Comparison of ENCODE assay signal across 12 mouse cellular contexts in the genomic region with DNA sequence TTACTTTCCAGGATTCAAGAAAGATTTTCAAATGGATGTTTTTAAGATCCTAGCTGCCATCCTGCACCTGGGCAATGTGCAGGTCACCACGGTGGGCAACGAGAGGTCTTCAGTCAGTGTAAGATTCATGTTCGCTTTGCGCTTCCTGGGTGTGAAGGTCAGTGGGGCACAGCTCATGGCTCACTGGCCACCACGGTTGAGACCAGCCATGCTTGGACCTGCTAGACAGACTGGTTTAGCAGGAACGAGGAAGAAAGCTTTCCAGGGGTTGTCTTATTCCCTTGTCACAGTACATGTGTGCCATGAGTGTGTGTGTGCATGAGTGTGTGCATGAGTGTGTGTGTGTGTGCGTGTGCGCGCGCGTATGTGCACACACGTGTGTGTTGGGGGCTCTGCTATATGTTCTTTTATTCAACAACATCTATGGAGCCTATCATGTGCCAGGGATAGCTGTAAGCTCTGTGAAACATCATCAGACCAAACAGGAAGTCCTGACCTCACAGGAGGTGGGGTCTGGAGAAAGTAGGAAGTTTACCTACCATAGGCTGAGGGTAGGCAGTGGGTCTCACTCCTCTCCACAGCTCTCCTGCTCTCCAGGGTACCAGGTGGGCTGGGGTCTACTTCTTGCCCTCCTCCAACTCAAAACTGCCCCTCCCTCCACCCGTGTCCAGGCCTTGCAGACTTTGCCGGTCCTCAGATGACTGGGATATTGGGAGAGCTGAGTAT. TPM values are rescaled to one million over a fixed set of nuclear protein-coding genes. Genes with fewer than 3 reads are reported as not detected.
A peak's percentile ranks its signal among the peaks of the same experiment; 100 is the strongest.
DNase-seq lines count a peak whose midpoint lies in the region; ATAC-seq and TF ChIP-seq lines count a peak whose summit lies in the region.
"Had no signal": no experiment of that assay in that cellular context is flagged by ENCODE, and none has a peak within 500 bp of the region (broad histone marks: within the 10 kb centered on the region; RNA-seq: fewer than 3 reads in every experiment).

No protein-coding gene starts in this region.

- H3K27me3 ChIP-seq in kidney, adult 2 months (replicated peaks; ENCODE audit: control insufficient read depth, insufficient read depth, low read length), result no peaks in the 10 kb centered on the region
- no peaks in the 10 kb centered on the region for H3K27me3 ChIP-seq in midbrain, embryonic 15.5 days (replicated peaks)

- no peaks in the 10 kb centered on the region for H3K36me3 ChIP-seq in kidney, adult 2 months (ENCODE audit: control insufficient read depth, insufficient read depth, low read length)
- no peaks in the 10 kb centered on the region for H3K36me3 ChIP-seq in midbrain, embryonic 15.5 days (replicated peaks)
- H3K36me3 ChIP-seq: forebrain, embryonic 10.5 days had no signal

- no peak for ATAC-seq in midbrain, embryonic 15.5 days (replicated peaks)

- intact Hi-C loops in gastrocnemius, postnatal 36 days (cut with DNase I), result no loop called here

- TF ChIP-seq CTCF in kidney, adult 2 months (conservative IDR thresholded peaks at IDR 0.05; ENCODE audit: insufficient read depth, insufficient read length, low read depth, low read length), result no peak

- no peaks in the 10 kb centered on the region for H3K4me1 ChIP-seq in kidney, adult 2 months (ENCODE audit: control insufficient read depth, insufficient read depth, low read length)
- peaks cover 31% of the 10 kb centered on the region for H3K4me1 ChIP-seq in midbrain, embryonic 15.5 days

- H3K27ac ChIP-seq in kidney, adult 2 months (ENCODE audit: insufficient read depth, low read depth, low read length), result peak overlapping the region; percentile 15; the same call in 1 of the 2 replicates
- peak overlapping the region; percentile 90 for H3K27ac ChIP-seq in midbrain, embryonic 15.5 days
- H3K27ac ChIP-seq: forebrain, embryonic 10.5 days; heart, adult 2 months had no signal

- H3K9ac ChIP-seq in midbrain, embryonic 15.5 days, result no peak overlapping the region

- WGBS in kidney, adult 2 months, result 57% methylated on average over 14 of the region's 14 CpGs
- 93% methylated on average over 14 of the region's 14 CpGs for WGBS in midbrain, embryonic 15.5 days

- TF ChIP-seq POLR2A in kidney, adult 2 months (IDR thresholded peaks at IDR 0.05; ENCODE audit: low read depth, low read length), result no peak

- no peak overlapping the region for H3K4me2 ChIP-seq in midbrain, embryonic 15.5 days

- peak; percentile 53 for DNase-seq in 416B (ENCODE audit: low read depth)
- DNase-seq in B cell, adult 2 months, result peak; percentile 61 to 63
- DNase-seq in kidney, adult 2 months, result peak; percentile 53
- no peak for DNase-seq in cerebellum, adult 11-12 months
- DNase-seq in left cerebral cortex, adult 18-20 months (ENCODE audit: low spot score in 2 of 2), result no peak
- DNase-seq in testis, postnatal 14 days (ENCODE audit: low spot score), result no peak
- DNase-seq in gastrocnemius, postnatal 36 days, result no peak
- DNase-seq: cerebellum, postnatal 36 days; heart, adult 2 months had no signal

- H3K4me3 ChIP-seq in kidney, adult 2 months (ENCODE audit: insufficient read depth, low read depth, low read length), result no peak overlapping the region
- H3K4me3 ChIP-seq in midbrain, embryonic 15.5 days, result no peak overlapping the region
- H3K4me3 ChIP-seq: forebrain, embryonic 10.5 days; heart, adult 2 months; myocyte had no signal

- no peaks in the 10 kb centered on the region for H3K9me3 ChIP-seq in midbrain, embryonic 15.5 days
- H3K9me3 ChIP-seq: forebrain, embryonic 10.5 days had no signal

RNA-seq across cellular contexts. Expression of a gene that starts 24.2 kb away (rescaled TPM):
- 7.1 and 7.5 TPM in 2 replicates for polyA plus RNA-seq in kidney, adult 2 months (2012; rRNA removed)
- polyA plus RNA-seq in midbrain, embryonic 15.5 days (2015; fragmentation: Nextera tagmentation; extraction: Ambion mirVana), result 0.32 and 0.56 TPM in 2 replicates
- total RNA-seq in left cerebral cortex, adult 18-20 months (2021), result 1 to 10 TPM; 4.4 to 8.4 TPM
- 1 to 10 TPM; 7.3 to 9.9 TPM for total RNA-seq in gastrocnemius, postnatal 36 days (2021)

RNA-seq across cellular contexts. Expression of a gene that starts 50.1 kb away (rescaled TPM):
- 18.0 and 18.1 TPM in 2 replicates for polyA plus RNA-seq in kidney, adult 2 months (2012; rRNA removed)
- polyA plus RNA-seq in midbrain, embryonic 15.5 days (2015; fragmentation: Nextera tagmentation; extraction: Ambion mirVana), result 65.1 and 69.5 TPM in 2 replicates
- total RNA-seq in left cerebral cortex, adult 18-20 months (2021), result 100 to 1,000 TPM; 161 to 167 TPM
- 10 to 100 TPM in 1 of 2 experiments, 1 to 10 TPM in 1; 8.7 to 14.8 TPM for total RNA-seq in gastrocnemius, postnatal 36 days (2021)

Comparison
In these comparisons a context has a peak if more than half of its experiments do, and no peak if none do; other contexts are left out.
1. DNase-seq: peak in 416B (single experiment), B cell, adult 2 months (2 of 2) and kidney, adult 2 months (single experiment); none in cerebellum, adult 11-12 months (single experiment), left cerebral cortex, adult 18-20 months (0 of 2), testis, postnatal 14 days (single experiment) and gastrocnemius, postnatal 36 days (0 of 2).
2. RNA of a gene that starts 50.1 kb away (total RNA-seq): 161 to 167 TPM in left cerebral cortex, adult 18-20 months; 8.7 to 14.8 TPM in gastrocnemius, postnatal 36 days; every median in the first group is over 10 times any median in the second.